Mouse (Mus musculus) layer of hippocampus, postnatal 25 days (tissue): ENCODE results near the gene Golgb1. TPM values are rescaled to one million over a fixed set of nuclear protein-coding genes. Genes with fewer than 3 reads are reported as not detected.

ENCODE experiments used
- DNase-seq, 2 experiments: peaks; one replicate each; pipeline ENCODE4 v3.0.0; 2022; ENCODE audit warnings: mixed read lengths in 2 of 2, low spot score in 1 of 2; ENCODE audit errors: extremely low spot score in 1 of 2
- total RNA-seq, 2 experiments: library from RNA; stranded (reverse); gene quantifications; 2 replicates each; pipeline ENCODE4 v1.2.3; 2021

Gene Golgb1
- total RNA-seq, 2 experiments from 2014 or later, result 64.7 to 65.0 TPM

- no peak for DNase-seq
These were observed 66.3 kb downstream of the Golgb1 start for GRCm38 (mm10) chr16:36941137-36941727.

DNA sequence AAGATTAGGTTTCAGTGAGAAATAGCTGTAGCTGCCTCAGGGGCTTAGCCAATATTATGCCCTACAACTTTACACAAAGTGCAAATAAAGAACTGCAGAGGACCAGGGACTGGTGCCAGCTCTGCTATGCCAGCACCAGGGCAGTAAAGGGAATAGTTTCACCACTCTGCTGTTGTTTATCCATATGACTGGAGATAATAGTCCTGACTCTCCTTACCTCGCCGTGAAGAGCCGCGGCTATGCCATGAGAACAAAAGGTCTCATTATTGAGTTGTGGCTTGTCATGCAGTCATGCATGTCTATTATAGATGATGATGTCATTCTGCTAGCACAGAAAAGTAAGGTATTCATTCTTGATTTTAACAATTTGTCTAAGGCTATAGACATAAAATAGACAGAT is 67.0 kb downstream of the Golgb1 start:
- DNase-seq, result no peak

- no peak for DNase-seq
These were observed 68.7 kb downstream of the Golgb1 start for GRCm38 (mm10) chr16:36943591-36943990.

DNA sequence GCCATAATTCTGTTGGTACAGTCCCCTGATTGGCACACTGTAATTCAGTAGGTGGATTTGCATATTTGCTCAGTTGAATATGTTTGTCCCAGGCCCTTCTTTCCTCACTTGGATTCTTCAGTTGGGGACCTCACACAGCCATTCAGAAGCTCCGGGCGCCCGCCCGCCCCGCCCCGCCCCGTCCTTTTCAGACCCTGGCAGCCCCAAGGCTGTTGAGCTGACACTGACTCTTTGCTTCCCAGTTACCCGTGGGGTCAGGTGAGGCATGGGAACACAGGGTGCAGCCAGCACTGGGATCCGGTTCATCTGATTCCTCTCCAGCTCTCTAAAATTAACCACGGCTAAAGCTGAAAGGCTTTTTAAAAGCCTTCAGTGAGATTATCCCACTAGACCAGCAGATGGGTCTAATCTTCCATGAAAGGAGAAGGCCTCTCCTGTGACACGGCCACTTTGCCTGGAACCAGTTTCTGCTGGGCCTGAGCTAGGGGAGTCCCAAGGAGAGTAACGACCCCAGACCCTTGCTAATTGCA is 70.0 kb downstream of the Golgb1 start:
- DNase-seq, result no peak

DNA sequence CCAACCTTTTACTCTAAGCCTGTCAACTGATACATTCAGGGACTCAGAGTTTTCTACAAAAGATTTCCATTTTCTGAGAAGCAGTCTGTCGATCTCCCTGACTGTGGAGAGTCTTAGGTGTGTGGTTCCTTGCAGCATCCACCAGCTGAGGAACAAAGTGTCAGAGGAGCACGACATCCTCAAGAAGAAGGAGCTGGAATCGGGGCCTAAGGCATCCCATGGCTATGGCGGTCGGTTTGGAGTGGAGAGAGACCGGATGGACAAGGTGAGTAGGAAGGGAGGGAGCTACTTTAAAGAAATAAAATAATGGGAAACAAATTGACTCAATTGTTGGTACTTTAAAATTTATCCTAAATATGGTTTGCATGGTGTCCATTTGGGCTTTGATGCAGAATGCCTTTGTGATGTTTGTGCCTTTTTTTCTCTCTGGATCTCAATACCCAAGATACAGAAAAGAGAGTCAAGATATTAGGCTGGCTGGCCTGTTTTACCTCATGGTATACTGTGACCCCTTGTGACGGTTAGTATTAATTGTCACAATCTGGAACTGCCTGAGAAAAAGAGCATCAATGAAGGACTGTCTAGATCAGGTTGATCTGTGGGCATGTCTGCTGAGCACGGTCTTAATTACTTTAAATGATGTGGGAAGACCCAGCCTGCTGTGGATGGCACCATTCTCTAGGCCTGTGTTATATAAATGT is 71.7 kb downstream of the Golgb1 start:
- DNase-seq, result no peak

DNA sequence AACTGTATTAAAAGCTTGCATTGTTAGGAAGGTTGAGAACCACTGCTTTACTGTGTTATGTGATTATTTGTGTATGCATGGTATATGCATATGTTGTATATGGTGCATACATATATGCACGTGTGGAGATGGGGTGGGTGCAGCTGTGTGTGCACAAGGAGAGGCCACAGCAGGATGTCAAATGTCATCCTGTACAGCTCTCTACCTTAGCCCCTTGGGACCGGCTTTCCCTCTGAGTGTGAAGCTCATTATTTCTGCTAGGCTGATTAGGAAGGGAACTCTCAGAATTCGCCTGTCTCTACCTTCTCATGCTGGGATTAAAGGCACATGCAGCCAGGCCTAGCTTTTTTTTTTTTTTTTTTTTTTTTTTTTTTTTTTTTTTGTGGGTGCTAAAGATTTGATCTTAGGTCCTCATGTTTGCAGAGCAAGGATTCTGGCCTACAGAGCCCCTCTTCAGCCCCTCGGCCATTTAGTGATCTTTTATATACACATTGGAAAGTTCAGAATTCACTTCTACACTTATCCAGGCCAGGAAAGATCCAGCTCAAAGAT is 72.8 kb downstream of the Golgb1 start:
- no peak for DNase-seq

GRCm38 (mm10) chr16:36949614-36950336 is 74.8 kb downstream of the Golgb1 start:
- no peak for DNase-seq

- DNase-seq, result no peak
These were observed 76.1 kb downstream of the Golgb1 start for GRCm38 (mm10) chr16:36951029-36951428.

DNA sequence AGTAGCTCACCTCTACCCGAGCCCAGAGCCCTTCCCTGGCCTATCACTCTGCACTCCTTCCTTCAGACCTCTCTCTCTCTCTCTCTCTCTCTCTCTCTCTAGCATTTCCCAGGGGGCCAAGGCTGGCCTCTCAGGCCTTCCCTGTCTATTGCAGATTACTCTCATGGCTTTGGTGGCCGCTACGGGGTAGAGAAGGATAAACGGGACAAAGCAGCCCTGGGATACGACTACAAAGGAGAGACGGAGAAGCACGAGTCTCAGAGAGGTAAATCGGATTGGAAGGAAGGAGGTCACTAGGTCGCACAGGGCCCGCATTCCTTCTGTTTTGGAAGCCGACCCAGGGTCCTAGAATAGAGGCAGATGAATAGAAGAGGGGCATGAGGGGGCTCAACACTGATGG is 80.2 kb downstream of the Golgb1 start:
- DNase-seq, result no peak

DNA sequence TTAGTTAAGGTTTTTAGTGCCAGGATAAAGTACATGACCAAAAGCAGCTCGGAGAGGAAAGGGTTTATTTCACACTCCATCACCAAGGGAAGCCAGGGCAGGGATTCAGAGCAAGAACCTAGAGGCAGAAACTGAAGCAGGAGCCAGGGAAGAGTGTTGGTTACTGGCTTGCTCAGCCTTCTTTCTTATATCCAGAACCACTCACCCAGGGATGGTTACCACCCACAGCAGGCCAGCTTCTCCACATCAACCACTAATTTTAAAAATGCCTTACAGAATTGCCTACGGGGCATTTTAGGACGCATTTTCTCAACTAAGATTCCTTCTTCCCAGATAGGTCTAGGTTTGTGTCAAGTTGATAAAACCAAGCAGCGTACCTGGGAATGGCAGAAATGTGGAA is 88.5 kb downstream of the Golgb1 start:
- no peak for DNase-seq

DNA sequence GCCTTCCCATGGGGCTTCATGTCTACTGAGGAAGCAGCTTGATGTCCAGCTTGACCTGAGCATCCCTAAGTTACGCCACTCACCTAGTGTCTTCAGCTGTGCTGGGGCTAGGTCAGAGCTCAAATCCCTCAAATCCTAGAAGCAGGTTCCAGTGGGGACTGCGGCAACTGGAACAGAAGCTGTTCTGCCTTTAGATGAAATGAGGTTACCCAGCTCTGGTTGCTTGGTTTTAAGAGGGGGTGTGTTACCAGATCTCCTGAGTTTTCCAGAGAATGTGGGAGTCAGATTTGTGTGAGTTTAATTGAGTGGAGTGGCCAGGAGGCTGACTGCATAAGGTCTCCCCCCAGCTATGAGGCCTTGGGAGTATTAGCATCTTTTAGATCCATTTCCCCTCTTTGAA is 104.2 kb downstream of the Golgb1 start:
- no peak for DNase-seq

Other genes with a start within 250 kb of the Golgb1 start
- gene Cd86, start 209.1 kb upstream of the Golgb1 start, total RNA-seq, result 1 to 10 TPM; 1.0 to 1.1 TPM
- gene Ildr1, start 181.2 kb upstream of the Golgb1 start, total RNA-seq, result under 1 TPM; 0.20 to 0.38 TPM
- 10 to 100 TPM; 35.1 to 39.8 TPM for gene Slc15a2, start 90.2 kb upstream of the Golgb1 start, total RNA-seq
- 10 to 100 TPM; 35.8 to 37.6 TPM for gene Iqcb1, start 46.8 kb upstream of the Golgb1 start, total RNA-seq
- 1 to 10 TPM; 1.0 to 1.2 TPM for gene Eaf2, start 137 bp upstream of the Golgb1 start, total RNA-seq
- 1 to 10 TPM; 4.0 to 4.4 TPM for gene Hcls1, start 59.8 kb downstream of the Golgb1 start, total RNA-seq
- gene Fbxo40, start 115.3 kb downstream of the Golgb1 start, total RNA-seq, result not detected
- gene Polq, start 136.6 kb downstream of the Golgb1 start, total RNA-seq, result under 1 TPM; 0.87 to 0.91 TPM